Mouse (Mus musculus) lung, postnatal 25 days (tissue): ENCODE results near the gene Bcl7a.

ENCODE experiments used
- DNase-seq: peaks from one replicate; pipeline ENCODE4 v3.0.0; 2022; ENCODE audit warnings: low spot score

Bcl7a gene

DNA sequence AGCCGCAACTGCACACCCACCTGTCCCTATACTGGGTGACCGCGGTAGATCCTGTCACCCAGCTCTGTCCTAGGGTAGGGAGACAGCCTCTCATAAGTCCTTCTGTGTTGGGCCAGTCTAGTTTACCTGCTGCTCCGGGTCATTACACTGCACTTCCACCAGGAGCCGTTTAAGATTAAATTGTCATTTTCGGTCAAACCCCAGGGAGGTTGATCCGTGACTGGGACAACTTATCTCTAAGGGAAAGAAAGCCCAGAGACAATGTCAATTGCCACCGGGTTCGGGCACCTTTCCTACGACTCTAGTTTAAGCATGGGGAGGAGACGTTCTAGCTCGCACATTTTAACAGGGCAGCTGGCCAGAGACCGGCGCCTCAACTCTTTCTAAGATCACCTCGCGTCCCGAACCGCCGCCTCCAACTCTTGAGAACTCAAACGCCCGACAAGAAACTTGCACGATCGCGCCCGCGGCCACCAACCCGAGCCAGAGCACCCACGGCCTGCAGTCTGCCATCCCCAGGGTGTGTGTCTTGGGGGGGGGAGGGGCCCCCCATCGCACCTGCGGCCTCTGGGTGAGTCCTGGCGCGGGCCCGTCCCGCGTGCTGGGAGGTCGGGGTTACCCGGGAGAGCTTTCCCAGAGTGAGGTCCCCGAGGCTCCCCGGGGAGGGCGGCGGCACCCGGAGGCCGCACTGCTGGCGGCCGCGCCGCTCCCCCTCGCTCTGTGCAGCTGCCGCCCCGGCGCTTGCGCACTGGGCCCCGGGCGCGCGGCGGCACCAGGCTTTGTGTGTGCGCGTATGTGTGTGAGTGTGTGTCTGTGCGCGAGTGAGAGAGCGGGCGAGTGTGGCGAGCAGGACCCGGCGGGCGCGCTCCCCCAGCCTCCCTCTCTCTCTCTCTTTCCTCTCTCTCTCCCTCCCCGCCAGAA lies at the start of gene Bcl7a:
TSS of gene Bcl7a (plus strand) at position 128 of the 921 bp plus-strand sequence.
- peak; percentile 88 for DNase-seq

DNA sequence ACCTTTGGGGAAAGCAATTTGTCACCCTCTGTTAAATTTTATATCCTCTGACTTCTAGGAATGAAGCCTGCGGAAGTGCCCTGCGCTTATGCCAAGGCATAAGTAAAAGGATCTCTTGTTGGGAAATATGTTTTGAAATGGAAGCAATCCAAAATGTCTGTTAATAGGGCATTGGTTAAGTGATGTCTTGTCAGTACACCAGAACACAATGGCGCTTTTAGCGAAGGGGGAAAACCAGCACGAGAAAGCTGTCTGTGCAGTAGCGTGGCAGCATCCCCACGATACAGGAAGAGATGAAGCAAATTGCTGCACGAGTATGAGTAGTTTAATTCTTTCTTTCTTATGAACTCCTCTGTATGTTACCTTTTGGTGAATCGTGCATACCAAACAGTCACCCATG lies 49.0 kb upstream of the Bcl7a start:
- no peak for DNase-seq

DNA sequence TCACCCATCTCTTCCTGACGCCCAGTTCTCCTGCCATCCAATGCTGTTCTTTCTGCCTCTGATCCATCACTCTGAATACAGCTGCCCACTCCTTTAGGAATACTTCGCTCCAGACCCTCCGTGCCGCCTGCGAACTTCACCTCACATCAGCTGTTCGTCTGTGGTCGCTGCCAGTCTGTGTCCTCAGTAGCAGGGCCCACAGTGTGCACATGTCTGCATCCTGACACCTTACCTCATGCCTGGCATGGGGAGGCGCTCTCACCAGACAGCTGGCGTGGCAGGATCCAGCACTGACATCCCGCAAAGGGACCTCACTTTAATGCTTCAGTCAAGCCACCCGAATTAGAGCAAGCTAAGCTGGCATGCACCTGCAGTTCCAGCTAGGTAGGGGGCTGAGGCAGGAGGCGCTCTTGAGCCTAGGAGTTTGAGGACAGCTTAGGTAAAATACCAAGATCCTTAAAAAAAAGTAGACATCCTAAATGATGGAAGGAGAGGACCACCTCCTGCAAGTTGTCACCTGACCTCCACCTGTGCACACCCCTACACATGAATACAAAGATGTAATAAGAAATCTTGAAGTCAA lies 47.3 kb upstream of the Bcl7a start:
- DNase-seq = peak; percentile 5

DNA sequence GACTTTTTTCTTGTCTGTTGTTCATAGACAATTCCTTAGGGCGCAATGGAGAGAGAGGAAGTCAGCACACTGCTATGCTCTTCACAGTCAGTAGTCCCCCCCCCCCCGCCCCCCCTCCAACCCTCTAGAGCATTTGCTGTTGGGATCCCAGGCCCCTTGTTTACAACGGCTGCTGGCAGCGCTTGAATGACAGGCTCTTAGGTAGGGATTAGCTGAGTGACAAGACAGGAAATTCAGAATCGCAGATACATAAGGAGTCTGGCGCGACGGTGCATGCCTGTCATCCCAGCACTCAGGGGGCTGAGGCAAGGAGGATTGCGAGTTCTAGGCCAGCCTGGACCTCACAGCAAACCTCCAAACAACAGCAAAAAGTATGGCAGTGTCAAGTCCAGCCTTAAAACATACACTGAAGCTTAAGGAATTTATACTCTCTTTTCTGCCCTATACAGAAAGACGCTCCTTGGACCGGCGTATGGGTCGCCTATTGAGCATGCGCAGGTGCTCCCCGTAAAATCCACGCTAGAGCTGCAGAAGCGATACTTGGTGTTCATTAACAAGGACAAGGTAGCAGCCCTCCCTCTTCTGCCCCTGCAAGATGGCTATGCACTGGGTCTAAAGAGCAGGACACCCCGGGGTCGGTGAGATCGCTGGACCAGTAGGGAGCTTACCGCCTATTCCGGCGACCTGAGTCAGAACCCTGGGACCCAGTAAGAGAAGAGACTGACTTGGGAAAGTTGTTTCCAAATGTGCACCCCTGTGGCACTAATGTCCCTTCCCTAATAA lies 46.5 kb upstream of the Bcl7a start:
- DNase-seq = no peak

DNA sequence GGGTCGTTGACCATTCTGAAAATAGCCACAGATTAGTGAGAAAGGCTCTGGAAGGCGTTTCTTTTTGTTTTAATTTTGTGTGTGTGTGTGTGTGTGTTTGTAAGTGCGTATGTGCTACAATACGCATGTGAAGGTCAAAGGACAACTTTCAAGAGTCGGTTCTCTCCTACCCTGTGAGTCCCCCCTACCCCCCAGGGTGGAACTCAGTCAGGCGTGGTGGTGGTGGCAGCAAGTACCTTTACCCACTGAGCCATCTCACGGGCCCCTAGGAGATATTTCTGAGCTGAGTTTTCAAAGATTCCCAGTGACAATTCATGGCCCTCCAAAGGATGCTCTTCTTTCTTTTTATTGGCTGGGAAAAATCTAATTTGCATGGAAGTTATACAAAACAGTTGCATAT lies 45.8 kb upstream of the Bcl7a start:
- no peak for DNase-seq

DNA sequence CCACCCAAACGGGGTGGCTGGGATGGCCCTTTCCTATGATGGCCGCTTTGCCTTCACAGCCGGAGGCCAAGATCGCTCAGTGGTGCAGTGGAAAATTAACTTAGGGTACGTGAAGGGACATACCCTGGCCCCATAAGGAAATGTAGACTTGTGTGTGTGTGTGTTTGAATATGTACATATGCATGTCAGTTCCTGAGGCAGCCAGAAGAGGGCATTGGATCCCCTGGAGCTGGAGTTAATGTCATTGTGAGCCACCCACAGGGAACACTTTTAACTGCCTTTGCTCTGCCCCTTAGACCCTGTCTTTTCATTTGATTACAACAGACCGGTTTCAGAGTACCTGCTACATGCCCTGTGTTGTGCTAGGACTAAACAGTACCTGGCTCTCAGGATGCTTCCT lies 45.1 kb upstream of the Bcl7a start:
- DNase-seq = no peak

DNA sequence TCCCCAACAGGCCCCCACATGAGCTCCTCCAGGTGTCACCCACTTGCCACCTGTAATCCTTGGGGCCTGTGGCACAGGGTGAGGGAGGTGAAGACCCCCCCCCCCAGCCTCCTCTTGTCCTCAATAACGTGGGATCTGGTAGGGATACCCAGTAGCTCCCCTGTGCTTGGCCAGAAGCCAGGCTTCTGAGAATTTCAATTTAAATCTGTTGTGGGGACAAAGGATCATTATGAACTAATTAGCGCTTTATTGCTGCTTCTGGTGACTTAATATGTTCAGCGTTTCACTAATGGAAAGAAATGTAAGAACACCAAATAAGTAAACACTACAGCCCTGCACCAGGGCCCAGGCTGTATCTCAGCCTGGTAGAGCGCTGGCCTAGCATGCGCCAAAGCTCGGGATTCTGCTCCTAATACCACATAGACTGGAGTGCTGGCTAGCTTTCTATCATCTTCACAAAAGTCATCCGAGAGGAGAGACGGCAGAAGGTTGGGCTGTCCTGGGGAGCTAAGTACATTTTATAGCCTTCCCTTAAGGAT lies 43.1 kb upstream of the Bcl7a start:
- no peak for DNase-seq

DNA sequence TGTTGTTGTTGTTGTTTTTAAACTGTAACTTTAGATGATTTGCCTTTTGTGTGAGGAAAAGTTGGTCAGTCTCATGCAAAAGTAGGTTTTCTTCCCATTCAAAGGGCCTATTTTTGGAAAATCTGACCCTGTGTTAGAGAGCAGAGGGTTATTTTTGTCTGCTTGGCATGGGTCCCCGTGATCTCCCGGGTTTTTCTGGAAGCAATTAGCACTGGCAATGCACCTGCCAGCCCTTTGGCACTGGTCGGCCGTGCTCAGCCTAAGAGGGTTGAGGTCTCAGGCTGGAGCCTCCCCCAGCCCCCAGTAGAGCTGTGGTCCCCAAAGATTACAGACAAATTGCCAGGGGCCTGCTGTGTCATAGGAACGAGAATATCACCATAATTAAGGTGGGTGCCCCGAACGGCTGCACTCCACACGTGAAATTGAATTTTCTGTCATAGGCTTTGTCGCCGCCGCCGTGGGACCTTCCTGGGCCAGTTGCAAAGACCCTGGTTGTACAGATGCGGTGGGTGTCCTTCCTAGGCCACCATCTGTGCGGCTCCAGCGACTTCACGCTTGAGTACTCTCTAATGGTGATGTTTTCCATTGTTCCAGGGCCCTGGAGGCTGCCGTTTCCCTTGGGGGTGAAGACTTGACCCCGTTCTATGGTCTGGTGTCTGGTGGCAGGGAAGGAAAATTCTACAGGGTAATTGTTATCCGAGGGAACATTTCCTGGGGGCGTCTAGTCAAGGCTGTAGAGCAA lies 41.7 kb upstream of the Bcl7a start:
- no peak for DNase-seq

DNA sequence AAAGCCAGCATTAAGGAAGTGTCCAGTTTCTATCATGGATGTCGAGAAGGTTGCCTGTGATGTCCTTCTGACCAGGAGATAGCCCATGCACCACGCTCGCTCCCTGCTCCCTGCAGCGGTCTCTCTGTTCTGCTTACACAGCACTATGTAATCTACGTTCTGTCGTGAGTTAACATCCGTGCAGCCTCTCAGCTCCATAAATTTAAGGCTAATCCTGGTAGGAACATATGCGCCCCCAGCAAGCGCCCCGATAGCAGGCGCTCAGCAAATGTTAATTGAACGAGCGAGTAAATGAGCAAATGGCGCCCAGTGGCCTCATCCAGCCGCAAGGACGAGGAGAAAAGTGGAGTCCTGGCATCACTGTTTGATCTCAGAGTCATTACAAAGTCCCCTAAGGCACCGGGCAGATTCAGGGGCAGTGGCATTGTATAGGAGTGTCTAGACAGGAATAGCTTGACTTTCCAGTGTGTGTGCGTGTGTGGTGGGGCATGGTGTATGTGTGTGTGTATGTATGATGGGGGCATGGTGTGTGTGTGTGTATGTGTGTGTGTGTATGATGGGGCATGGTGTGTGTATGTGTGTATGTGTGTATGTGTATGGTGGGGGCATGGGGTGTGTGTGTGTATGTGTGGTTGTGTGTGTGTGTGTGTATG lies 35.9 kb upstream of the Bcl7a start:
- DNase-seq = no peak

DNA sequence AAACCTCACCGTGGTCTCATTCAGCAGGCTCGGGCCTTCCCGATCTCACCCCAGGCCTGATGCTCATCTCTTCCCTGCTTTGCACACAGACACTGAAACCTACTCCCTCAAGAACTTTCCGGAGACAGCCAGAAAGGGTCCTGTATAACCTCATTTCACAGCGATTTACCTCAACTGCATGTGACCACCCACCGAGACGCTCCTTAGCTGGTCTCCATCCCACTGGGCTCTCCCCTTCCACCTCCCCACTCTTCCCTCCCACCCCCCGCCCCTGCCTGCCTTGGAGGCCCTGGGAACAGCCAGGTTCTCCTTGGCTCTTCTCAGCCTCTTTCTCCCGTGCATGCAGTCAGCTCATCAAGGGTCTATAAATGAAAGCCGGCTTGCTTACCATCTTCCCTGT lies 33.8 kb upstream of the Bcl7a start:
- no peak for DNase-seq

DNA sequence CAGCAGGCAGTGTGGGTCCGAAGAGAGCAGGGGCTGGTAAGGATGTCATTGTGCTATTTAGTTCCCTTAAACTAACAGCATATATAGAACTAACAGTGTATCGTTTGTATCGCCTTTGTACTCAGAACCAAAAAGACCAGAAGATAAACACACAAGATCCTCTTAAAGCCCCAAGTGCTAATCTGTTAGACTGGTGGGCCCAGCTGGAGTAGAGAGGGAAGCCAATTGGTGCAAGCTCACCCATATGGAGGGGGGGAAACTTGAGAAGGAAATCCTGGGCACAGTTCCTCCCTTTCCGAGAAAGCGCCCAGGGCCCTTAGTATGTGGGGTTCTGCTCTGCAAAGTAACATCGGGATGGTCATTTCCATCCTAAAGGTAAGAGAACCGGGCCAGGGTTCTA lies 33.4 kb upstream of the Bcl7a start:
- no peak for DNase-seq

DNA sequence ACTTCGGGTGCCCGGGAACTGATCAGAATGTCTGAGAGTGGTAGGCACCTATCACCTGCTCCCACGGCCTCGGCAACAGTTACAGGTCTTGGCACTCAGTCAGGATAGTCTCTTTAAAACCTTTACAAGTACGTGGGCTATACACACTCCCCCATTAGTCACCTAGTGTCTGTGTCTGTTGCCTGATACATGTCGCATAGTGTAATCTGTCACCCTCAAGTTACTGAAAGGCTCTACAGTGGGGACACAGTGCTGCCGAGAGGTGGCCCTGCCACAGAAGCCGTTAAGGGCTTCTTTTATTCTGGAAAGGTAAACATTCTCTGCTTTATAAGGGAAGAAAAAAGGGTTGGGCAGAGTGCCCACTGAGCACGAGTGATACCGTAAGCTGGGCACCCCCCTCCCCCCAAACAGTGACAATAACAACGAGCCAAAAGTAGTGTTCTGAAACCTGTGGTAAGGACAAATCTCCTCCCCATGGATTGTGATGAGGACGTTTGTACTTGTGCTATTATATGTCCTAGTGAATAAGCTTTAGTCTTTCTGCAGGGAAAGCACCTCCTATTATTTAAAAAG lies 30.5 kb upstream of the Bcl7a start:
- DNase-seq = peak; percentile 23

DNA sequence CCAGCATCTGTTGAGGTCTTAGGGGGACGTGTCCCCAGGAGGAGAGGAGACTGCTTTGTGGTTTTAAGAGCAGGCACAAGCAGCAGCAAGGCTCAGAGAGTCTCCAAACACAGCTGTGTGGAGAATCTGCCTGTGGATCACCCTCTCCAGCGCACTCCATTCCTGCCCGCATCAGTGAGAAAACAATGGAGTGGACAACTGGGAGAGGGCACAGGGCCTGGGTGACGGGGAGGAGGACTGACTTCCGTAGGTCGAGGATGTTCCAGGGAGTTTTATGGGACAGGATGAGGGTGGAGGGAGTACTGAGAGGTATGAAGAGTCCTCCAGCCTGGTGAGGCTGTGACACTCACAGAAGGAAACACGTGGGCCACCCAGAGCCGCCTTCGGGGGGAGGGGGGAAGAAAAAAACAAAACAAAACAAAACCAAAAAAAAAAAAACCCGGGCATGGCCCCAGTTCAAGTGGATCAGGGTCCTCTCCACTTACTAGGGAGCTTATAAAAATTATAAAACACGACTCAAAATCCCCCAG lies 29.7 kb upstream of the Bcl7a start:
- DNase-seq = no peak

DNA sequence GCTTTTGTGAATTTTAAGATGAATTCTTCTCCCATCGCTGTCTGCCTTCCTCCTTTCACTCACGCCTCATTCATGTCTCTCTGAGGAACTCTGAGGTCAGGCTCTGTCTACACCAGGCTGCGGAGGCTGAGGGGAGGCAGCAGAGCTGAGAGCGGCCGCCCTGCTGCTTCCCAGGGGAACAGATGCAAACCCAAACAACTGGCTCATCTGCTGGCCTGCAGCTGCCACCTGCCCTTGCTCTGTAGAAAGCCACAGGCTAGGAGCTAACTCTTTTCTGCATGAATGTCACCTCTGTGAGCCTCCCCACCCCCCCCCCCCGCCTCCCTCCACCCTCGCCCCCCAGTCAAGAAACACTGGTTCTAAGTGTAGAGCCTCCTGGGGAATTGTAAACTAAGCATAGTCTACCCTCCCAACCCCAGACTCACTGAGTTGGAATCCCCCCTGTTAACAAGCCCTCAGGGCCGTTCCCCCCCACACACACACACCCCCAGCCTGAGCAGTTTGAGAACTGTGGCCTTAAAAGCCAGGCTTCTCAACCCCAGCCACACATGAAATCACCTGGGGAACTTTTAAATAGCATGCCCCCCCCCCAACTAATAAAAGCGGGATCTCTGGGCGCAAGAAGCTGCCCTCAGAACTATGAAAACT lies 28.3 kb upstream of the Bcl7a start:
- peak; percentile 10 for DNase-seq

DNA sequence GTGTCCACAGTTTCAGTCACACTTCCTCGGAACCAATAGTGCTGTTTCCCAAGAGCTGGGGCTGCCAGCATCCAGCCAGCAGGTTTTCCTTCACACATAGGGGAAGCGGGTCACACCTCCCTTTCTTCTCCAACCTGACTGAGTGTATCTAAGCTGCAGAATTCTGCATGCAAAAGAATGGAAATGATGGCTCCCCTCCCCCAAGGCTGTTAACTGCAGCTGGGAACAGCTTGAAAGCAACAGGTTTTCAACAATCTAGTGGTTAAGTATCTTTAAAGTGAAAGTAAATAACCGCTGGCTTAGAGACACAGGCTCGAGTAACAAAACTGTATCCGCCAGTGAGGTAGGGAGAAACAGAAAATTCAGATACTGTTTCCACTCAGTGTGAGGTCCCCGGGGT lies 25.6 kb upstream of the Bcl7a start:
- DNase-seq = peak; percentile 14

DNA sequence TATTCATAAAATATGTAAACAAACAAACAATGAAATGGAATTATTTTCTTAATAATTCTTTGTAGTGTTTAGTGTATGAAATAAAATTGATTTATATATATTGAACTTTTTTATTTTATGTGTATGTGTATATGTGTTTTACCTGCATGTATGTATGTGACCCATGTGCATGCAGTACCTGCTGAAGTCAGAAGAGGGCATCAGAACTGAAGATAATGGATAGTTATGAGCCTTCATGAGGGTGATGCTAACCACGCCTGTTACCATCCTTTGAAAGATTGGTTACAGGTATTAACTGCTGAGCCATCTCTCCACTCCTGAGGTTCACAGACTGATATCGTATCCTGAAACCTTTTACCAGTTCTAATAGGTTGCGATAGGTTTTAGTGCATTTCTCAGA lies 23.5 kb upstream of the Bcl7a start:
- no peak for DNase-seq

DNA sequence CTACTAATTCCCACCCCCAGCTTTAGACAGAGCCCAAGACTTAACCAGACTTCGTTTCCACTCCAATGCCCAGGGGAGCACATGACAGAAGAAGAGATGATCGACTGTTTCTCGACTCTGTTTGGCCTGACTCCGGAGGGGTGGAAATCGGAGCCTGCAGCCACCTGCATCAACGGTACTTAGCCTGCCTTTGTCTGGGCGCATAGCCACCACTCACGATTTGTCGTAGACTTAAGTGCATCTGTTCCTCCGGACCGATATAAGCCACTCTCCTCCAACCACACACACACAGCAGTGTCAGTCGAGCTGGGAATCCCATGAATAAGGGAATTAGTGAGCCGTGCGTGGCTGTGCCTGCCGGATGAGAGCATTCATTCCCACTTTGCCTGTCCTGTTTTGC lies 19.4 kb upstream of the Bcl7a start:
- DNase-seq = no peak

DNA sequence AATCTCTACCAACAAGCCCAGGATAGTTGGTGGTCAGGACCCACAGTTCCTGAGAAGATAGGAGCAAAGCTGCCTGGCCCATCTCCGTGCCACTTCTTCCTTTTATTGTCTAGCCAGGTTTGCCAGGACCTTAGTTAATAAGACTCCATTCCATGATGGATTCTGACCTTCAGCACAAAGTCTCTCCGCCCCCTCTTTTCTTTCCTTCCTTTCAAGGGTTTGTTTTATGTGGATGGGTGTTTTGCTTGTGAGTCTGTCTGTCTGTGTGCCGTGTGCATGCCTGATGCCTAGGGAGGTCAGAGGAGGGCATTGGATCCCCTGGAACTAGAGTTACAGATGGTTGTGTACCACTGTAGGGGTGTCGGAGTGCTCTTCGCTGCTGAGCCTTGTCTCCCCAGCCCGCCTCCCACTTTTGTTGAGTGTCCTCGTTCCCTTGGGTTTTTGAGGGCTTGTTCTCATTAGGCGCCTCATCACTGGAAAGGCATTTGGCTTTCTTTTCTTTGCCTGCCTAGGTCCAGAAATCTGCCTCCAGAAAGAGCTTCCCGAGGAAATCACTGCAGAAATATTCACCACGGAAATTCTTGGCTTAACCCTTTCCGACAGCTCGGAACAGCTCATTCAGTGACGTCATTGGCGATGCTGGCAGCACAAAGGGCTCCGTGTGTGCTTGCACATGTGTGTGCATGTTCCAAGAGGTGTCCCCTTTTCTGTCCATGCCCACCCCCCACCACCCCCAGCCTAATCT lies 17.5 kb upstream of the Bcl7a start:
- peak; percentile 15 for DNase-seq

DNA sequence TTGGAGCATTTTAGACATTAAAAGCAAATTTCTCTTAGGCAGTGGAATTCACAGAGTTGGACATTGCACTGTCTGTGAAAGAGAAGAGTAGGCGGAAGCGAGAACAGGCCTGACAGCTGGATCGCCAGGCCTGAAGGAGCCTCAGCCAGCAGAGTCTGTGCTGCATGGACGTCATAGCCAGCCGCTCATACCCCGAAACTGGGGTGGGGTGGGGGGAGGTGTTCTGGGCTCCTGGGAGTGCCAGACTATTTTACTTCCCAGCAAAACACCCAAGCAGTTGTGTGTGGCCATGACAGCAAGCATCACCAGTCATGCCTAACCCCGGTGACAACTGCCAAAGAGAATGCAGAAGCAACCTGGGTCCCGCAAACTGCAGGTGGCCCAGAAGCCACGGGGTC lies 16.9 kb upstream of the Bcl7a start:
- DNase-seq = no peak

DNA sequence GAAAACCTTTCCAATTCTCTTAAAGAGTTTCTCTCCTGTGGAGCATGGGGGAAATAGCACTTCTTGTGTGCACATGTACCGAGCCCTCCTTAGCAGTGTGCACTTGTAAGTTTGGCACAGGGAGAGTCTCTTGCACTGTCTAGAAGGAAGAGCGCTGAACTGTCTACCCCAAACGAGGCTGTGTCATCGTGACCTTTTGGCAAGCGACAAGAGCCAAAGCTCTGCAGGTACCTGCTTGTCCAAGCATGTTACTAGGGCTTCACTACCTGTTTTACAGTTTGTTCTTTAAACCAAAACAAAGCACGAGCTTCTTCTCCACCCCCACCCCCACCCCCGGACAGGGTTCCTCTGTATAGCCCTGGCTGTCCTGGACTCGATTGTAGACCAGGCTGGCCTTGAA lies 15.9 kb upstream of the Bcl7a start:
- DNase-seq = no peak
